24 mouse cellular contexts compared by ENCODE assay signal in genomic region chr7:79171782-79172181, GRCm38 (mm10). TPM values are rescaled to one million over a fixed set of nuclear protein-coding genes. Genes with fewer than 3 reads are reported as not detected.
DNase-seq lines count a peak whose midpoint lies in the region; ATAC-seq and TF ChIP-seq lines count a peak whose summit lies in the region.
"Had no signal": no experiment of that assay in that cellular context is flagged by ENCODE, and none has a peak within 500 bp of the region (broad histone marks: within the 10 kb centered on the region; RNA-seq: fewer than 3 reads in every experiment).

No protein-coding gene starts in this region.

- peak; percentile 21 for DNase-seq in kidney, adult 2 months
- DNase-seq in liver, adult 2 months (ENCODE audit: extremely low read depth, low read depth, low spot score) = peak; percentile 4
- DNase-seq in liver, postnatal 0 days = no peak
- DNase-seq in forebrain, postnatal 0 days = no peak
- DNase-seq: adrenal gland, adult 2 months; adrenal gland, postnatal 25 days; cerebellum, adult 18-20 months; cerebellum, adult 9-11 months; cerebellum, postnatal 36 days; gastrocnemius, postnatal 14 days; heart, adult 2 months; heart, postnatal 14 days had no signal

- WGBS in kidney, adult 2 months = 67% methylated on average over 1 of the region's 1 CpGs
- 86% methylated on average over 1 of the region's 1 CpGs for WGBS in kidney, embryonic 16.5 days
- 53% methylated on average over 1 of the region's 1 CpGs for WGBS in liver, adult 2 months
- WGBS in liver, embryonic 12.5 days (ENCODE audit: insufficient replicate concordance) = 58% methylated on average over 1 of the region's 1 CpGs
- WGBS in limb, embryonic 15.5 days = 72% methylated on average over 1 of the region's 1 CpGs
- 71% methylated on average over 1 of the region's 1 CpGs for WGBS in liver, postnatal 0 days (ENCODE audit: insufficient replicate concordance)
- 79% methylated on average over 1 of the region's 1 CpGs for WGBS in forebrain, postnatal 0 days

- H3K4me2 ChIP-seq in kidney, embryonic 16.5 days (replicated peaks; ENCODE audit: low read depth, low read length) = no peak overlapping the region
- H3K4me2 ChIP-seq in liver, embryonic 12.5 days = no peak overlapping the region
- no peak overlapping the region for H3K4me2 ChIP-seq in limb, embryonic 15.5 days
- no peak overlapping the region for H3K4me2 ChIP-seq in liver, postnatal 0 days (ENCODE audit: low read depth, low read length)
- no peak overlapping the region for H3K4me2 ChIP-seq in forebrain, postnatal 0 days (ENCODE audit: low read depth)
- H3K4me2 ChIP-seq: forebrain, embryonic 15.5 days; heart, embryonic 11.5 days; heart, embryonic 15.5 days; hindbrain, embryonic 14.5 days had no signal

- no peak overlapping the region for H3K9ac ChIP-seq in kidney, embryonic 16.5 days (replicated peaks; ENCODE audit: low read length)
- no peak overlapping the region for H3K9ac ChIP-seq in liver, adult 2 months (ENCODE audit: low read depth, low read length)
- no peak overlapping the region for H3K9ac ChIP-seq in liver, embryonic 12.5 days
- no peak overlapping the region for H3K9ac ChIP-seq in limb, embryonic 15.5 days
- no peak overlapping the region for H3K9ac ChIP-seq in liver, postnatal 0 days (replicated peaks)
- no peak overlapping the region for H3K9ac ChIP-seq in forebrain, postnatal 0 days
- H3K9ac ChIP-seq: forebrain, embryonic 15.5 days; heart, embryonic 15.5 days; hindbrain, embryonic 14.5 days had no signal

- H3K79me2 ChIP-seq in liver, adult 2 months (ENCODE audit: control insufficient read depth, insufficient read depth, low read length) = no peaks in the 10 kb centered on the region

- no peak for TF ChIP-seq POLR2A in kidney, adult 2 months (IDR thresholded peaks at IDR 0.05; ENCODE audit: low read depth, low read length)
- no peak for TF ChIP-seq POLR2A in liver, adult 2 months (IDR thresholded peaks at IDR 0.05; ENCODE audit: extremely low read depth, insufficient read depth, low read length)

- no peak overlapping the region for H3K27ac ChIP-seq in kidney, adult 2 months (ENCODE audit: insufficient read depth, low read depth, low read length)
- H3K27ac ChIP-seq in kidney, embryonic 16.5 days (ENCODE audit: low read length) = no peak overlapping the region
- no peak overlapping the region for H3K27ac ChIP-seq in liver, adult 2 months (replicated peaks; ENCODE audit: insufficient read depth, low read depth, low read length)
- H3K27ac ChIP-seq in liver, embryonic 12.5 days = no peak overlapping the region
- H3K27ac ChIP-seq in limb, embryonic 15.5 days = peak overlapping the region; percentile 55; the same call in 1 of the 2 replicates
- H3K27ac ChIP-seq in liver, postnatal 0 days (ENCODE audit: low read depth) = no peak overlapping the region
- no peak overlapping the region for H3K27ac ChIP-seq in forebrain, postnatal 0 days (ENCODE audit: low read depth, low read length)
- H3K27ac ChIP-seq: forebrain, embryonic 15.5 days; heart, adult 2 months; heart, embryonic 15.5 days; hindbrain, embryonic 10.5 days; hindbrain, embryonic 14.5 days had no signal

- TF ChIP-seq CTCF in kidney, adult 2 months (conservative IDR thresholded peaks at IDR 0.05; ENCODE audit: insufficient read depth, insufficient read length, low read depth, low read length) = no peak
- no peak for TF ChIP-seq CTCF in liver, adult 2 months (IDR thresholded peaks at IDR 0.05; ENCODE audit: low read depth, low read length)
- no peak for TF ChIP-seq CTCF in liver, postnatal 0 days (IDR thresholded peaks at IDR 0.05; ENCODE audit: low read depth)
- no peak for TF ChIP-seq CTCF in forebrain, postnatal 0 days (IDR thresholded peaks at IDR 0.05; ENCODE audit: low read depth)

- TF ChIP-seq EP300 in liver, postnatal 0 days (IDR thresholded peaks at IDR 0.05; ENCODE audit: low read depth) = no peak

- H3K27me3 ChIP-seq in kidney, adult 2 months (replicated peaks; ENCODE audit: control insufficient read depth, insufficient read depth, low read length) = no peaks in the 10 kb centered on the region
- no peaks in the 10 kb centered on the region for H3K27me3 ChIP-seq in kidney, embryonic 16.5 days (ENCODE audit: insufficient read depth, low read length)
- H3K27me3 ChIP-seq in liver, adult 2 months (ENCODE audit: control insufficient read depth, insufficient read depth, low read length) = no peaks in the 10 kb centered on the region
- H3K27me3 ChIP-seq in liver, embryonic 12.5 days (replicated peaks) = 0 out of 2 replicates have a peak, but pooled peaks cover 3% of the 10 kb centered on the region
- no peaks in the 10 kb centered on the region for H3K27me3 ChIP-seq in limb, embryonic 15.5 days
- H3K27me3 ChIP-seq in liver, postnatal 0 days (ENCODE audit: insufficient read depth, low read length) = no peaks in the 10 kb centered on the region
- H3K27me3 ChIP-seq in forebrain, postnatal 0 days (ENCODE audit: insufficient read depth, low read length) = no peaks in the 10 kb centered on the region
- H3K27me3 ChIP-seq: forebrain, embryonic 15.5 days; heart, embryonic 15.5 days; Patski had no signal

- no peaks in the 10 kb centered on the region for H3K9me3 ChIP-seq in kidney, embryonic 16.5 days (ENCODE audit: low read length)
- no peaks in the 10 kb centered on the region for H3K9me3 ChIP-seq in liver, embryonic 12.5 days (replicated peaks)
- no peaks in the 10 kb centered on the region for H3K9me3 ChIP-seq in limb, embryonic 15.5 days
- H3K9me3 ChIP-seq in liver, postnatal 0 days (ENCODE audit: low read length) = no peaks in the 10 kb centered on the region
- no peaks in the 10 kb centered on the region for H3K9me3 ChIP-seq in forebrain, postnatal 0 days (ENCODE audit: low read length)
- H3K9me3 ChIP-seq: forebrain, embryonic 15.5 days; hindbrain, embryonic 10.5 days had no signal

- H3K4me1 ChIP-seq in kidney, adult 2 months (ENCODE audit: control insufficient read depth, insufficient read depth, low read length) = no peaks in the 10 kb centered on the region
- H3K4me1 ChIP-seq in kidney, embryonic 16.5 days (ENCODE audit: insufficient read depth, low read length) = no peaks in the 10 kb centered on the region
- H3K4me1 ChIP-seq in liver, adult 2 months (ENCODE audit: control insufficient read depth, insufficient read depth, low read length) = no peaks in the 10 kb centered on the region
- H3K4me1 ChIP-seq in liver, embryonic 12.5 days = no peaks in the 10 kb centered on the region
- no peaks in the 10 kb centered on the region; the same call in 1 of the 2 replicates for H3K4me1 ChIP-seq in limb, embryonic 15.5 days
- H3K4me1 ChIP-seq in liver, postnatal 0 days (ENCODE audit: insufficient read depth) = peaks cover 4% of the 10 kb centered on the region; the same call in 1 of the 2 replicates
- no peaks in the 10 kb centered on the region for H3K4me1 ChIP-seq in forebrain, postnatal 0 days (ENCODE audit: insufficient read depth)
- H3K4me1 ChIP-seq: forebrain, embryonic 15.5 days; heart, embryonic 15.5 days had no signal

- H3K36me3 ChIP-seq in kidney, adult 2 months (ENCODE audit: control insufficient read depth, insufficient read depth, low read length) = no peaks in the 10 kb centered on the region
- H3K36me3 ChIP-seq in kidney, embryonic 16.5 days (ENCODE audit: insufficient read depth, low read length) = no peaks in the 10 kb centered on the region
- H3K36me3 ChIP-seq in liver, adult 2 months (ENCODE audit: control insufficient read depth, insufficient read depth, low read length) = no peaks in the 10 kb centered on the region
- no peaks in the 10 kb centered on the region for H3K36me3 ChIP-seq in liver, embryonic 12.5 days
- no peaks in the 10 kb centered on the region for H3K36me3 ChIP-seq in limb, embryonic 15.5 days
- H3K36me3 ChIP-seq in liver, postnatal 0 days (replicated peaks; ENCODE audit: insufficient read depth, low read length) = no peaks in the 10 kb centered on the region
- H3K36me3 ChIP-seq in forebrain, postnatal 0 days (ENCODE audit: insufficient read depth) = no peaks in the 10 kb centered on the region
- H3K36me3 ChIP-seq: forebrain, embryonic 15.5 days; heart, embryonic 15.5 days; hindbrain, embryonic 10.5 days had no signal

- no peak for ATAC-seq in kidney, embryonic 16.5 days (ENCODE audit: low FRiP score, low TSS enrichment)
- ATAC-seq in liver, embryonic 12.5 days = no peak
- ATAC-seq in limb, embryonic 15.5 days (ENCODE audit: insufficient number of reproducible peaks, low FRiP score, low TSS enrichment, low read depth) = no peak
- peak; percentile 88 for ATAC-seq in liver, postnatal 0 days
- ATAC-seq in megakaryocyte-erythroid progenitor cell, adult 5-6 weeks (replicated peaks; ENCODE audit: low FRiP score, low TSS enrichment, poor library complexity, severe bottlenecking) = no peak
- ATAC-seq in forebrain, postnatal 0 days = no peak
- ATAC-seq: activated CD4-positive, CD25-positive, alpha-beta regulatory T cell, adult 4 months; forebrain, embryonic 15.5 days; Patski had no signal

- H3K4me3 ChIP-seq in kidney, adult 2 months (ENCODE audit: insufficient read depth, low read depth, low read length) = no peak overlapping the region
- no peak overlapping the region for H3K4me3 ChIP-seq in kidney, embryonic 16.5 days (ENCODE audit: low read length)
- no peak overlapping the region for H3K4me3 ChIP-seq in liver, adult 2 months (ENCODE audit: insufficient read depth, low read depth, low read length)
- H3K4me3 ChIP-seq in liver, embryonic 12.5 days = no peak overlapping the region
- H3K4me3 ChIP-seq in limb, embryonic 15.5 days = no peak overlapping the region
- H3K4me3 ChIP-seq in liver, postnatal 0 days (ENCODE audit: low read depth, low read length) = no peak overlapping the region
- no peak overlapping the region for H3K4me3 ChIP-seq in forebrain, postnatal 0 days (ENCODE audit: low read depth, low read length)
- H3K4me3 ChIP-seq: forebrain, embryonic 15.5 days; heart, adult 2 months; heart, embryonic 15.5 days; hindbrain, embryonic 10.5 days had no signal

RNA-seq across cellular contexts. Expression of gene Mfge8, which starts 22.9 kb away (rescaled TPM):
- 177 and 191 TPM in 2 replicates for polyA plus RNA-seq in kidney, adult 2 months (2012; rRNA removed)
- polyA plus RNA-seq in kidney, embryonic 16.5 days (2015; fragmentation: Nextera tagmentation; extraction: Ambion mirVana) = 298 and 328 TPM in 2 replicates
- total RNA-seq in liver, adult 2 months (2014; rRNA removed) = 12.2 and 17.5 TPM in 2 replicates
- polyA plus RNA-seq in liver, adult 2 months (2012; rRNA removed) = 13.9 and 20.4 TPM in 2 replicates
- 58.0 and 59.4 TPM in 2 replicates for polyA plus RNA-seq in liver, embryonic 12.5 days (2016; fragmentation: Nextera tagmentation; extraction: Ambion mirVana)
- 198 and 204 TPM in 2 replicates for polyA plus RNA-seq in limb, embryonic 15.5 days (2015; fragmentation: Nextera tagmentation; extraction: Ambion mirVana)
- 55.5 and 61.1 TPM in 2 replicates for polyA plus RNA-seq in liver, postnatal 0 days (2015; fragmentation: Nextera tagmentation; extraction: Ambion mirVana)
- 5.3 and 13.3 TPM in 2 replicates for total RNA-seq in megakaryocyte-erythroid progenitor cell, adult 5-6 weeks (2014; fragmentation: Nextera tagmentation)
- 6.2 and 9.7 TPM in 2 replicates for total RNA-seq in megakaryocyte-erythroid progenitor cell, adult 5-6 weeks (2017)
- total RNA-seq in forebrain, postnatal 0 days (2014; rRNA removed) = 155 and 184 TPM in 2 replicates
- 221 and 275 TPM in 2 replicates for polyA plus RNA-seq in forebrain, postnatal 0 days (2015; fragmentation: Nextera tagmentation; extraction: Ambion mirVana)

RNA-seq across cellular contexts. Expression of gene Hapln3, which starts 41.0 kb away (rescaled TPM):
- 1.6 and 3.1 TPM in 2 replicates for polyA plus RNA-seq in kidney, adult 2 months (2012; rRNA removed)
- 4.3 and 4.4 TPM in 2 replicates for polyA plus RNA-seq in kidney, embryonic 16.5 days (2015; fragmentation: Nextera tagmentation; extraction: Ambion mirVana)
- total RNA-seq in liver, adult 2 months (2014; rRNA removed) = not detected in 2 replicates
- polyA plus RNA-seq in liver, adult 2 months (2012; rRNA removed) = 0.05 and 0.16 TPM in 2 replicates
- polyA plus RNA-seq in liver, embryonic 12.5 days (2016; fragmentation: Nextera tagmentation; extraction: Ambion mirVana) = 0.26 and 0.71 TPM in 2 replicates
- polyA plus RNA-seq in limb, embryonic 15.5 days (2015; fragmentation: Nextera tagmentation; extraction: Ambion mirVana) = 1.2 and 1.8 TPM in 2 replicates
- not detected in 2 replicates for polyA plus RNA-seq in liver, postnatal 0 days (2015; fragmentation: Nextera tagmentation; extraction: Ambion mirVana)
- not detected in 2 replicates for total RNA-seq in megakaryocyte-erythroid progenitor cell, adult 5-6 weeks (2014; fragmentation: Nextera tagmentation)
- not detected in 2 replicates for total RNA-seq in megakaryocyte-erythroid progenitor cell, adult 5-6 weeks (2017)
- 1.9 and 2.7 TPM in 2 replicates for total RNA-seq in forebrain, postnatal 0 days (2014; rRNA removed)
- polyA plus RNA-seq in forebrain, postnatal 0 days (2015; fragmentation: Nextera tagmentation; extraction: Ambion mirVana) = 2.7 and 3.5 TPM in 2 replicates
- total RNA-seq: CH12.LX had no signal

Comparison
In these comparisons a context has a peak if more than half of its experiments do, and no peak if none do; other contexts are left out.
1. DNase-seq: peak in kidney, adult 2 months (single experiment) and liver, adult 2 months (single experiment); none in liver, postnatal 0 days (single experiment) and forebrain, postnatal 0 days (single experiment).